Mouse (Mus musculus) bone marrow macrophage, adult 2 months (primary cell): ENCODE measurements around the gene Napsa.

Experiments used
- CTCF ChIP-seq: IDR thresholded peaks from 2 replicates; pipeline ENCODE4 v1.5.1; 2012; ENCODE audit warnings: low read depth, mild to moderate bottlenecking, low read length, moderate library complexity
- POLR2A ChIP-seq: IDR thresholded peaks from 2 replicates; pipeline ENCODE4 v1.6.1; 2012; ENCODE audit warnings: mild to moderate bottlenecking, low read depth, low read length, borderline replicate concordance

GRCm38 (mm10) chr7:44553196-44553764 is 18.9 kb upstream of the Napsa start:
- TF ChIP-seq CTCF (no peak), POLR2A (no peak)
